Mouse (Mus musculus): ENCODE results near the gene Tmem159. TPM values are rescaled to one million over a fixed set of nuclear protein-coding genes. Genes with fewer than 3 reads are reported as not detected.
A peak's percentile ranks its signal among the peaks of the same experiment; 100 is the strongest.

Tmem159 gene
- 33.9 and 37.2 TPM in 2 replicates for polyA plus RNA-seq (2014; fragmentation: Nextera tagmentation; extraction: Ambion mirVana)

GRCm38 (mm10) chr7:120102164-120102972 is at the start of gene Tmem159:
Gene Tmem159 (plus strand): TSS chr7:120102353.
- ATAC-seq (ENCODE audit: insufficient number of reproducible peaks, insufficient read depth, low FRiP score, low read depth), result peak; percentile 93
- peak within 1 kb of the TSS; percentile 60 for H3K4me3 ChIP-seq (ENCODE audit: low read depth, low read length)
- H3K9me3 ChIP-seq (ENCODE audit: control insufficient read depth, low read depth, low read length), result no peaks in the 10 kb centered on the region
- under 1% methylated on average over 42 of the region's 42 CpGs for WGBS
- peak within 1 kb of the TSS; percentile 94 for H3K4me2 ChIP-seq (replicated peaks; ENCODE audit: low read depth, low read length)
- H3K36me3 ChIP-seq (ENCODE audit: control insufficient read depth, insufficient read depth, low read length), result no peaks in the 10 kb centered on the region
- no peaks in the 10 kb centered on the region for H3K27me3 ChIP-seq (ENCODE audit: control insufficient read depth, insufficient read depth, low read length)
- peak within 1 kb of the TSS; percentile 29; the same call in 1 of the 2 replicates for H3K27ac ChIP-seq (ENCODE audit: low read length)
- 0 out of 2 replicates have a peak, but pooled peaks cover 4% of the 10 kb centered on the region for H3K4me1 ChIP-seq (ENCODE audit: control insufficient read depth, insufficient read depth, low read length)
- H3K9ac ChIP-seq (replicated peaks; ENCODE audit: low read depth, low read length), result peak within 1 kb of the TSS; percentile 39

- Histone ChIP-seq H3K9ac (replicated peaks; ENCODE audit: low read depth, low read length) (no peak overlapping the region), H3K36me3 (ENCODE audit: control insufficient read depth, insufficient read depth, low read length) (no peaks in the 10 kb centered on the region), H3K4me1 (ENCODE audit: control insufficient read depth, insufficient read depth, low read length) (no peaks in the 10 kb centered on the region), H3K27me3 (ENCODE audit: control insufficient read depth, insufficient read depth, low read length) (no peaks in the 10 kb centered on the region), H3K4me2 (replicated peaks; ENCODE audit: low read depth, low read length) (no peak overlapping the region), H3K4me3 (ENCODE audit: low read depth, low read length) (no peak overlapping the region), H3K27ac (ENCODE audit: low read length) (no peak overlapping the region), H3K9me3 (ENCODE audit: control insufficient read depth, low read depth, low read length) (no peaks in the 10 kb centered on the region)
- WGBS, result 47% methylated on average over 2 of the region's 2 CpGs
- ATAC-seq (ENCODE audit: insufficient number of reproducible peaks, insufficient read depth, low FRiP score, low read depth), result no peak
These were observed 48.1 kb upstream of the Tmem159 start for GRCm38 (mm10) chr7:120054016-120054415.

- Histone ChIP-seq H3K4me3 (ENCODE audit: low read depth, low read length) (no peak overlapping the region), H3K9ac (replicated peaks; ENCODE audit: low read depth, low read length) (no peak overlapping the region), H3K36me3 (ENCODE audit: control insufficient read depth, insufficient read depth, low read length) (no peaks in the 10 kb centered on the region), H3K9me3 (ENCODE audit: control insufficient read depth, low read depth, low read length) (no peaks in the 10 kb centered on the region), H3K4me2 (replicated peaks; ENCODE audit: low read depth, low read length) (no peak overlapping the region), H3K4me1 (ENCODE audit: control insufficient read depth, insufficient read depth, low read length) (no peaks in the 10 kb centered on the region), H3K27me3 (ENCODE audit: control insufficient read depth, insufficient read depth, low read length) (no peaks in the 10 kb centered on the region), H3K27ac (ENCODE audit: low read length) (no peak overlapping the region)
- no peak for ATAC-seq (ENCODE audit: insufficient number of reproducible peaks, insufficient read depth, low FRiP score, low read depth)
- WGBS, result 84% methylated on average over 3 of the region's 3 CpGs
These were observed 46.7 kb upstream of the Tmem159 start for GRCm38 (mm10) chr7:120055479-120055878.

- WGBS, result 86% methylated on average over 1 of the region's 1 CpGs
These were observed 38.1 kb upstream of the Tmem159 start for GRCm38 (mm10) chr7:120064045-120064444.

GRCm38 (mm10) chr7:120068114-120068513 is 34.0 kb upstream of the Tmem159 start:
- no peaks in the 10 kb centered on the region for H3K36me3 ChIP-seq (ENCODE audit: control insufficient read depth, insufficient read depth, low read length)
- no peak overlapping the region for H3K4me2 ChIP-seq (replicated peaks; ENCODE audit: low read depth, low read length)
- H3K4me1 ChIP-seq (ENCODE audit: control insufficient read depth, insufficient read depth, low read length), result no peaks in the 10 kb centered on the region
- H3K9ac ChIP-seq (replicated peaks; ENCODE audit: low read depth, low read length), result no peak overlapping the region
- no peak for ATAC-seq (ENCODE audit: insufficient number of reproducible peaks, insufficient read depth, low FRiP score, low read depth)
- H3K9me3 ChIP-seq (ENCODE audit: control insufficient read depth, low read depth, low read length), result no peaks in the 10 kb centered on the region
- H3K27me3 ChIP-seq (ENCODE audit: control insufficient read depth, insufficient read depth, low read length), result no peaks in the 10 kb centered on the region
- WGBS, result 80% methylated on average over 3 of the region's 3 CpGs
- H3K4me3 ChIP-seq (ENCODE audit: low read depth, low read length), result no peak overlapping the region
- no peak overlapping the region for H3K27ac ChIP-seq (ENCODE audit: low read length)

More at GRCm38 (mm10) chr7:120064045-120064444, 38.1 kb upstream of the Tmem159 start:
- Histone ChIP-seq H3K9ac (replicated peaks; ENCODE audit: low read depth, low read length) (no peak overlapping the region), H3K4me1 (ENCODE audit: control insufficient read depth, insufficient read depth, low read length) (no peaks in the 10 kb centered on the region), H3K9me3 (ENCODE audit: control insufficient read depth, low read depth, low read length) (no peaks in the 10 kb centered on the region), H3K27me3 (ENCODE audit: control insufficient read depth, insufficient read depth, low read length) (no peaks in the 10 kb centered on the region), H3K4me2 (replicated peaks; ENCODE audit: low read depth, low read length) (no peak overlapping the region), H3K4me3 (ENCODE audit: low read depth, low read length) (no peak overlapping the region), H3K27ac (ENCODE audit: low read length) (no peak overlapping the region), H3K36me3 (ENCODE audit: control insufficient read depth, insufficient read depth, low read length) (no peaks in the 10 kb centered on the region)
- ATAC-seq (ENCODE audit: insufficient number of reproducible peaks, insufficient read depth, low FRiP score, low read depth), result no peak

- no peak overlapping the region for H3K9ac ChIP-seq (replicated peaks; ENCODE audit: low read depth, low read length)
- ATAC-seq (ENCODE audit: insufficient number of reproducible peaks, insufficient read depth, low FRiP score, low read depth), result no peak; the same call in 1 of the 2 replicates
- no peak overlapping the region for H3K4me2 ChIP-seq (replicated peaks; ENCODE audit: low read depth, low read length)
- no peaks in the 10 kb centered on the region for H3K9me3 ChIP-seq (ENCODE audit: control insufficient read depth, low read depth, low read length)
- no peaks in the 10 kb centered on the region for H3K27me3 ChIP-seq (ENCODE audit: control insufficient read depth, insufficient read depth, low read length)
- 24% methylated on average over 3 of the region's 3 CpGs for WGBS
- no peaks in the 10 kb centered on the region for H3K36me3 ChIP-seq (ENCODE audit: control insufficient read depth, insufficient read depth, low read length)
- H3K27ac ChIP-seq (ENCODE audit: low read length), result no peak overlapping the region
- H3K4me3 ChIP-seq (ENCODE audit: low read depth, low read length), result no peak overlapping the region
- H3K4me1 ChIP-seq (ENCODE audit: control insufficient read depth, insufficient read depth, low read length), result no peaks in the 10 kb centered on the region
These were observed 33.0 kb upstream of the Tmem159 start for GRCm38 (mm10) chr7:120069164-120069563.

GRCm38 (mm10) chr7:120080177-120080576 is 22.0 kb upstream of the Tmem159 start:
- ATAC-seq (ENCODE audit: insufficient number of reproducible peaks, insufficient read depth, low FRiP score, low read depth), result no peak
- Histone ChIP-seq H3K27me3 (ENCODE audit: control insufficient read depth, insufficient read depth, low read length) (no peaks in the 10 kb centered on the region), H3K9me3 (ENCODE audit: control insufficient read depth, low read depth, low read length) (no peaks in the 10 kb centered on the region), H3K27ac (ENCODE audit: low read length) (no peak overlapping the region), H3K36me3 (ENCODE audit: control insufficient read depth, insufficient read depth, low read length) (no peaks in the 10 kb centered on the region), H3K4me3 (ENCODE audit: low read depth, low read length) (no peak overlapping the region), H3K9ac (replicated peaks; ENCODE audit: low read depth, low read length) (no peak overlapping the region), H3K4me1 (ENCODE audit: control insufficient read depth, insufficient read depth, low read length) (no peaks in the 10 kb centered on the region), H3K4me2 (replicated peaks; ENCODE audit: low read depth, low read length) (no peak overlapping the region)
- 45% methylated on average over 3 of the region's 3 CpGs for whole genome bisulfite sequencing

GRCm38 (mm10) chr7:120093033-120093432 is 9.1 kb upstream of the Tmem159 start:
- H3K27me3 ChIP-seq (ENCODE audit: control insufficient read depth, insufficient read depth, low read length), result no peaks in the 10 kb centered on the region
- ATAC-seq (ENCODE audit: insufficient number of reproducible peaks, insufficient read depth, low FRiP score, low read depth), result no peak
- 58% methylated on average over 5 of the region's 5 CpGs for WGBS
- H3K4me3 ChIP-seq (ENCODE audit: low read depth, low read length), result no peak overlapping the region
- H3K9ac ChIP-seq (replicated peaks; ENCODE audit: low read depth, low read length), result no peak overlapping the region
- H3K27ac ChIP-seq (ENCODE audit: low read length), result no peak overlapping the region
- no peaks in the 10 kb centered on the region for H3K4me1 ChIP-seq (ENCODE audit: control insufficient read depth, insufficient read depth, low read length)
- no peaks in the 10 kb centered on the region for H3K9me3 ChIP-seq (ENCODE audit: control insufficient read depth, low read depth, low read length)
- no peaks in the 10 kb centered on the region for H3K36me3 ChIP-seq (ENCODE audit: control insufficient read depth, insufficient read depth, low read length)
- no peak overlapping the region for H3K4me2 ChIP-seq (replicated peaks; ENCODE audit: low read depth, low read length)

All from stomach, embryonic 14.5 days (tissue).